Mouse (Mus musculus) neural tube, embryonic 13.5 days (tissue): ENCODE results near the gene Ntsr1. TPM values are rescaled to one million over a fixed set of nuclear protein-coding genes. Genes with fewer than 3 reads are reported as not detected.

Source experiments
- ATAC-seq: fragments of 200-750 bp; cut with Nextera tagmentation; 2 replicates; pipeline ENCODE4 v1.8.0; 2017; ENCODE audit warnings: low read depth, mild to moderate bottlenecking, moderate TSS enrichment, moderate library complexity
- H3K27ac ChIP-seq: fragments of 300-500 bp; sonication (generic); replicated peaks from 2 replicates; pipeline ENCODE4 v1.5.1; 2015; ENCODE audit warnings: moderate library complexity, mild to moderate bottlenecking, inconsistent platforms
- H3K27me3 ChIP-seq: fragments of 300-500 bp; sonication (generic); 2 replicates; pipeline ENCODE4 v1.6.1; 2015; ENCODE audit warnings: mild to moderate bottlenecking, inconsistent platforms
- H3K36me3 ChIP-seq: fragments of 300-500 bp; sonication (generic); 2 replicates; pipeline ENCODE4 v1.6.1; 2015; ENCODE audit warnings: mild to moderate bottlenecking, inconsistent platforms
- H3K4me1 ChIP-seq: fragments of 300-500 bp; sonication (generic); replicated peaks from 2 replicates; pipeline ENCODE4 v1.6.1; 2015; ENCODE audit warnings: inconsistent platforms
- H3K4me2 ChIP-seq: fragments of 300-500 bp; sonication (generic); 2 replicates; pipeline ENCODE4 v1.6.1; 2015; ENCODE audit warnings: inconsistent platforms, mild to moderate bottlenecking, moderate library complexity
- H3K4me3 ChIP-seq: fragments of 300-500 bp; sonication (generic); 2 replicates; pipeline ENCODE4 v1.5.1; 2015; ENCODE audit warnings: mild to moderate bottlenecking, inconsistent platforms
- H3K9ac ChIP-seq: fragments of 300-500 bp; sonication (generic); 2 replicates; pipeline ENCODE4 v1.6.1; 2015; ENCODE audit warnings: moderate library complexity, mild to moderate bottlenecking, inconsistent platforms
- H3K9me3 ChIP-seq: fragments of 300-500 bp; sonication (generic); 2 replicates; pipeline ENCODE4 v1.6.1; 2016; ENCODE audit warnings: inconsistent platforms
- WGBS: fragments of 180-500 bp; shearing (Covaris S2); methylation state at CpG from one replicate; pipeline ENCODE4 v1.1.7; 2015; 5-methylcytosine and 5-hydroxymethylcytosine counted together
- polyA plus RNA-seq: library from polyadenylated mRNA; unstranded; fragments of >200 nt; fragmentation: Nextera tagmentation; extraction: Ambion mirVana; gene quantifications from 2 replicates; pipeline ENCODE4 v1.2.1, GENCODE M21; 2015

Ntsr1 gene
- polyA plus RNA-seq, 1 experiment from 2014 or later, result 0.47 TPM

- Histone ChIP-seq H3K4me3 (no peak overlapping the region), H3K27me3 (peaks cover 8% of the 10 kb centered on the region; the same call in 1 of the 2 replicates), H3K4me2 (no peak overlapping the region), H3K27ac (no peak overlapping the region), H3K4me1 (peaks cover 9% of the 10 kb centered on the region; the same call in 1 of the 2 replicates), H3K36me3 (no peaks in the 10 kb centered on the region), H3K9me3 (no peaks in the 10 kb centered on the region), H3K9ac (no peak overlapping the region)
- 6% methylated on average over 21 of the region's 21 CpGs for WGBS
- ATAC-seq, result peak; percentile 57
Measured at GRCm38 (mm10) chr2:180472306-180473079, 27.3 kb upstream of the Ntsr1 start.

- H3K9ac ChIP-seq, result no peak overlapping the region
- H3K4me1 ChIP-seq, result peaks cover 9% of the 10 kb centered on the region; the same call in 1 of the 2 replicates
- ATAC-seq, result peak; percentile 85
- H3K27ac ChIP-seq, result no peak overlapping the region
- 38% methylated on average over 7 of the region's 7 CpGs for WGBS
- H3K4me3 ChIP-seq, result no peak overlapping the region
- H3K9me3 ChIP-seq, result no peaks in the 10 kb centered on the region
- no peaks in the 10 kb centered on the region for H3K36me3 ChIP-seq
- H3K27me3 ChIP-seq, result peaks cover 8% of the 10 kb centered on the region; the same call in 1 of the 2 replicates
- H3K4me2 ChIP-seq, result no peak overlapping the region
Measured at GRCm38 (mm10) chr2:180473080-180473440, 26.7 kb upstream of the Ntsr1 start.

DNA sequence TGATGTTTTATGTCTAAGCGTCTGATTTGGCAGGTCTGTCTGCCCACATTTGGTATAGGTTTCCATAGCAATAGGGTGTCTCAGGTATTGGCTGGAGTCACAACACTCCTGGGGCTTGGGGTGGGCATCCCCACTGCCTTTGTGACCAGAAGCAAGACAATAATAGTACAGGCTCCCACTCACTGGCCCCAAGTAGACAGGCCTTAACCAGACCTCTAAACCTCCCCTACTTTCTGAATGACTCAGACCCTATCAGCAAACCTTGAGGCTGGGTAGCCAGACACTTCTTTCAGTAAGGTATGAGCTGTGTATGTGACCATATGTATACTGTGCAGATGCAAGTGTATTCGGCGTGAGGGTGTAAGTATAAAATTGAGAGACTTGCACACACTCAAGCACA lies 24.9 kb upstream of the Ntsr1 start:
- Histone ChIP-seq H3K36me3 (no peaks in the 10 kb centered on the region), H3K27ac (no peak overlapping the region), H3K9ac (no peak overlapping the region), H3K4me2 (no peak overlapping the region), H3K4me3 (no peak overlapping the region), H3K9me3 (no peaks in the 10 kb centered on the region), H3K4me1 (peaks cover 9% of the 10 kb centered on the region; the same call in 1 of the 2 replicates), H3K27me3 (peaks cover 8% of the 10 kb centered on the region; the same call in 1 of the 2 replicates)
- WGBS, result 96% methylated on average over 3 of the region's 3 CpGs
- ATAC-seq, result no peak

- no peak overlapping the region for H3K4me3 ChIP-seq
- ATAC-seq, result peak; percentile 53; the same call in 1 of the 2 replicates
- 6% methylated on average over 16 of the region's 16 CpGs for WGBS
- H3K9me3 ChIP-seq, result no peaks in the 10 kb centered on the region
- peak overlapping the region; percentile 22 for H3K4me2 ChIP-seq
- H3K36me3 ChIP-seq, result no peaks in the 10 kb centered on the region
- H3K27me3 ChIP-seq, result 0 out of 2 replicates have a peak, but pooled peaks cover 2% of the 10 kb centered on the region
- H3K27ac ChIP-seq, result peak overlapping the region; percentile 43; the same call in 1 of the 2 replicates
- peaks cover 31% of the 10 kb centered on the region for H3K4me1 ChIP-seq
- no peak overlapping the region for H3K9ac ChIP-seq
Measured at GRCm38 (mm10) chr2:180482274-180482673, 17.5 kb upstream of the Ntsr1 start.

- Histone ChIP-seq H3K4me1 (peaks cover 46% of the 10 kb centered on the region), H3K9me3 (no peaks in the 10 kb centered on the region), H3K27ac (peak overlapping the region; percentile 77), H3K4me2 (no peak overlapping the region), H3K4me3 (no peak overlapping the region), H3K36me3 (no peaks in the 10 kb centered on the region), H3K27me3 (0 out of 2 replicates have a peak, but pooled peaks cover 4% of the 10 kb centered on the region), H3K9ac (no peak overlapping the region)
- no peak for ATAC-seq
- 72% methylated on average over 4 of the region's 4 CpGs for WGBS
Measured at GRCm38 (mm10) chr2:180484882-180485281, 14.9 kb upstream of the Ntsr1 start.

- Histone ChIP-seq H3K9ac (no peak overlapping the region), H3K27me3 (0 out of 2 replicates have a peak, but pooled peaks cover 4% of the 10 kb centered on the region), H3K27ac (peak overlapping the region; percentile 77), H3K4me1 (peaks cover 46% of the 10 kb centered on the region), H3K4me3 (no peak overlapping the region), H3K4me2 (no peak overlapping the region), H3K9me3 (no peaks in the 10 kb centered on the region), H3K36me3 (no peaks in the 10 kb centered on the region)
- 13% methylated on average over 3 of the region's 3 CpGs for WGBS
- ATAC-seq, result no peak
Measured at GRCm38 (mm10) chr2:180485306-180485705, 14.5 kb upstream of the Ntsr1 start.

DNA sequence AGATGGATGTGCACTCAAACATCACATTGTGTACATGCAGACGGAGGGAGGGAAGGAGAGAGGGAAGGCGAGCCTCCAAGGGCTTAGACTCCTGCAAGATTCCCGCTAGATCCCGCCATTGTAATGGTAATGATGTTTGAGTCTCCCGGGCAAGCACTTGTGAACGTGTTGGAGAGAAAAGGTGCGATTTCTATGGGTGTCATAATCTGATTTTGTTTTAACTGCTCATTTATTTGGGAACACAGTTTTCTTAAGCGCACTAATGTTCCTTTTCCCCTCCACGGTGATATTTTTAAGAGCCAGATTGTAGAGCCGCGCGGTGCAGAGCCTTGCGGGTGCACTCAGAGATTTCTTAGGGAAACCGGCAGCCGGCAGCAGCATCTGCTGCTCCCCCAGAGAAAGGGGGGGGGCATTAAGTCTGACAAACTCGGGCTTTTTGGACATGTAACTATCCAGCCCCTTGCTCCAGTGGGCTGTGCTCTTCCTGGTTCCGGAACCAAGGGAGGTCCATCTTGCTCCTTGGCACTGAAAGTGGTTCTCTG lies 11.5 kb upstream of the Ntsr1 start:
- Histone ChIP-seq H3K27me3 (0 out of 2 replicates have a peak, but pooled peaks cover 4% of the 10 kb centered on the region), H3K36me3 (no peaks in the 10 kb centered on the region), H3K4me2 (peak overlapping the region; percentile 47), H3K9ac (peak overlapping the region; percentile 31; the same call in 1 of the 2 replicates), H3K4me3 (peak overlapping the region; percentile 15; the same call in 1 of the 2 replicates), H3K4me1 (peaks cover 27% of the 10 kb centered on the region), H3K9me3 (no peaks in the 10 kb centered on the region), H3K27ac (no peak overlapping the region)
- WGBS, result 8% methylated on average over 17 of the region's 17 CpGs
- no peak for ATAC-seq

- ATAC-seq, result no peak
- 73% methylated on average over 8 of the region's 8 CpGs for WGBS
- peaks cover 21% of the 10 kb centered on the region for H3K4me1 ChIP-seq
Measured at GRCm38 (mm10) chr2:180495906-180496305, 3.9 kb upstream of the Ntsr1 start.

DNA sequence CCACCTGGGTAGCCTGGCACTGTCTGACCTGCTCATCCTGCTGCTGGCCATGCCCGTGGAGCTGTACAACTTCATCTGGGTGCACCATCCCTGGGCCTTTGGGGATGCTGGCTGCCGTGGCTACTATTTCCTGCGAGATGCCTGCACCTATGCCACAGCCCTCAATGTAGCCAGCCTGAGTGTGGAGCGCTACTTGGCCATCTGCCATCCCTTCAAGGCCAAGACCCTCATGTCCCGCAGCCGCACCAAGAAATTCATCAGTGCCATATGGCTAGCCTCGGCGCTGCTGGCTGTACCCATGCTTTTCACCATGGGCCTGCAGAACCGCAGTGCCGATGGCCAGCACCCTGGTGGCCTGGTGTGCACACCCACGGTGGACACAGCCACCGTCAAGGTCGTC lies 950 bp downstream of the Ntsr1 start:
- no peaks in the 10 kb centered on the region for H3K9me3 ChIP-seq
- H3K36me3 ChIP-seq, result no peaks in the 10 kb centered on the region
- H3K4me2 ChIP-seq, result peak overlapping the region; percentile 65
- peak overlapping the region; percentile 35; the same call in 1 of the 2 replicates for H3K4me3 ChIP-seq
- no peak overlapping the region for H3K27ac ChIP-seq
- peaks cover 50% of the 10 kb centered on the region for H3K27me3 ChIP-seq
- peaks cover 28% of the 10 kb centered on the region for H3K4me1 ChIP-seq
- 34% methylated on average over 13 of the region's 13 CpGs for whole genome bisulfite sequencing
- no peak overlapping the region for H3K9ac ChIP-seq
- ATAC-seq, result no peak

More at GRCm38 (mm10) chr2:180495906-180496305, 3.9 kb upstream of the Ntsr1 start:
- H3K9ac ChIP-seq, result no peak overlapping the region
- no peak overlapping the region for H3K4me2 ChIP-seq
- H3K36me3 ChIP-seq, result no peaks in the 10 kb centered on the region
- H3K9me3 ChIP-seq, result no peaks in the 10 kb centered on the region
- H3K27me3 ChIP-seq, result peaks cover 29% of the 10 kb centered on the region
- H3K4me3 ChIP-seq, result no peak overlapping the region
- no peak overlapping the region for H3K27ac ChIP-seq

DNA sequence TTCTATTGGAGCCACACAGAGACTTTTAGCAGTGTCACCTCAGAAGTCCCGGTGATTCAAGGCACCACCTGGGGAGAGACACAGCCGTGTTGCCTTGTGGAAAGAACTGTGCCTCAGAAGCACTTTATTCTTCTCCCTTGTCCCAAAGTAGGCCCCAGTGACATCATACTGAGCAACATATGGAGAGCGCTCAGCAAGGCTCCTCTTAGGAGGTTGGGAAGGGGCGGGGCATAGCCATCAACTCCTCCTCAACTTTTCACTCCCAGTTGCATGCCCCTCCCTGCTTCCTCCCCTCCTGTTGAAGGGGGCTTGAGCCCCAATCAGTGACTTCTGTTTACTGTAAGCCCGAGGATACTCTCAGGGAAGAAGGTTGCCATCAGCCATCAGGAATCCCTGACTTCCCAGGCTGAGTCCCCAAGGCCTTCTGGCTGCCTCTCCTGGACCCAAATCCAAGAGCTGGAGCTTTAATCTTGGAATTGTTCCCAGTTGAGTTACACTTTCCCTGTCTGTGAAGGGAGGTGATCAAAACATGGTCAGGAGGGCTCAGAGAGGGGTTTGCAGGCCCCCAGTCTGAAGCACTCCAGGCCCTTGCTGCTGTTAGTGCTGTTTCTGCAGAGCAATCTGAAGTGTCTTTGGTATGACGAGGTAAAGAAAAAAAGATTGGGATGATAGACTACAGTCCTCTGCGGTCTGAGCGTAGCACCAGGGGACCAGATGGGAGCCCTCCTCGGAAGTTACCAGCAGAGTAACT lies 1.6 kb downstream of the Ntsr1 start:
- H3K9ac ChIP-seq, result no peak overlapping the region
- WGBS, result 42% methylated on average over 9 of the region's 9 CpGs
- no peak overlapping the region for H3K4me2 ChIP-seq
- H3K4me3 ChIP-seq, result no peak overlapping the region
- no peaks in the 10 kb centered on the region for H3K9me3 ChIP-seq
- H3K4me1 ChIP-seq, result peaks cover 28% of the 10 kb centered on the region
- H3K27me3 ChIP-seq, result peaks cover 50% of the 10 kb centered on the region
- H3K27ac ChIP-seq, result no peak overlapping the region
- ATAC-seq, result no peak
- H3K36me3 ChIP-seq, result no peaks in the 10 kb centered on the region

DNA sequence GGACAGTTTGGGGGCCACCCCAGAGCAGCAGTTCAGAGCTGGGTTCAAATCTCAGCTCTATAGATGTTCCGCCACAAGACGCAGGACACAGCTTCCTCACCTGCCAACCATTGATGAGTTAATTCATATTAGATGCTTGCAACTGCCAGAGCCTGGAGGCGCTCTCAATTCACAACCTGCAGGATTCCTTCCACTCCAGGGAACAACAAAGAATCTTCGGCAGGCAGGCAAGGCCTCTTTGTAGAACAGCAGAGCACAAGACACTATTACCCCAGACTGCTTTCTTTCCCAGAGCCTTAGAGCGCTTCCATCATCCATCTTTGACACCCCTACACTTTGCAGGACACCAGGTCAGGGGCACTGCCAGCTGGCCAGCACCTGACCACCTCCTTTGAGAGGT lies 6.5 kb downstream of the Ntsr1 start:
- H3K4me3 ChIP-seq, result no peak overlapping the region
- no peak overlapping the region for H3K9ac ChIP-seq
- H3K9me3 ChIP-seq, result no peaks in the 10 kb centered on the region
- peaks cover 8% of the 10 kb centered on the region; the same call in 1 of the 2 replicates for H3K4me1 ChIP-seq
- WGBS, result 37% methylated on average over 5 of the region's 5 CpGs
- H3K36me3 ChIP-seq, result no peaks in the 10 kb centered on the region
- H3K4me2 ChIP-seq, result no peak overlapping the region
- no peak for ATAC-seq
- no peak overlapping the region for H3K27ac ChIP-seq
- H3K27me3 ChIP-seq, result peaks cover 18% of the 10 kb centered on the region
